Mouse (Mus musculus) limb, embryonic 13.5 days (tissue): ENCODE measurements at regions not wholly inside any gene's neighbourhood (a gene's known extent, or its start where the extent isn't known, plus 50 kb on each side); places are given as distances from the start of the nearest gene placed in this dataset.

ENCODE experiments used
- ATAC-seq: fragments of 200-750 bp; cut with Nextera tagmentation; 2 replicates; pipeline ENCODE4 v1.8.0; 2017; ENCODE audit warnings: low read depth, moderate number of reproducible peaks, moderate TSS enrichment; ENCODE audit not compliant: low FRiP score
- H3K27ac ChIP-seq: fragments of 300-500 bp; sonication (generic); 2 replicates; pipeline ENCODE4 v1.5.1; 2015; ENCODE audit warnings: inconsistent platforms, mild to moderate bottlenecking, moderate library complexity
- H3K27me3 ChIP-seq: fragments of 300-500 bp; sonication (generic); 2 replicates; pipeline ENCODE4 v1.6.1; 2015; ENCODE audit warnings: mild to moderate bottlenecking, inconsistent platforms
- H3K36me3 ChIP-seq: fragments of 300-500 bp; sonication (generic); 2 replicates; pipeline ENCODE4 v1.6.1; 2015; ENCODE audit warnings: inconsistent platforms, mild to moderate bottlenecking, moderate library complexity
- H3K4me1 ChIP-seq: fragments of 300-500 bp; sonication (generic); 2 replicates; pipeline ENCODE4 v1.6.1; 2015; ENCODE audit warnings: inconsistent platforms
- H3K4me2 ChIP-seq: fragments of 300-500 bp; sonication (generic); replicated peaks from 2 replicates; pipeline ENCODE4 v1.6.1; 2015; ENCODE audit warnings: inconsistent platforms, mild to moderate bottlenecking, moderate library complexity
- H3K4me3 ChIP-seq: fragments of 300-500 bp; sonication (generic); 2 replicates; pipeline ENCODE4 v1.5.1; 2015; ENCODE audit warnings: moderate library complexity, mild to moderate bottlenecking, inconsistent platforms
- H3K9ac ChIP-seq: fragments of 300-500 bp; sonication (generic); 2 replicates; pipeline ENCODE4 v1.6.1; 2015; ENCODE audit warnings: mild to moderate bottlenecking, inconsistent platforms
- H3K9me3 ChIP-seq: fragments of 300-500 bp; sonication (generic); 2 replicates; pipeline ENCODE4 v1.6.1; 2016; ENCODE audit warnings: inconsistent platforms
- WGBS: fragments of 180-500 bp; shearing (Covaris S2); methylation state at CpG from one replicate; pipeline ENCODE4 v1.1.7; 2015; 5-methylcytosine and 5-hydroxymethylcytosine counted together

- no peaks in the 10 kb centered on the region for H3K4me1 ChIP-seq
- peak; percentile 32; the same call in 1 of the 2 replicates for ATAC-seq
- no peak overlapping the region for H3K9ac ChIP-seq
- no peaks in the 10 kb centered on the region for H3K36me3 ChIP-seq
- no peak overlapping the region for H3K27ac ChIP-seq
- H3K9me3 ChIP-seq, result no peaks in the 10 kb centered on the region
- H3K4me3 ChIP-seq, result no peak overlapping the region
- 76% methylated on average over 11 of the region's 11 CpGs for WGBS
- no peak overlapping the region for H3K4me2 ChIP-seq
- H3K27me3 ChIP-seq, result no peaks in the 10 kb centered on the region
These were observed 99.9 kb upstream of the Tmc1 start for GRCm38 (mm10) chr19:21053597-21054544.

- H3K9me3 ChIP-seq, result no peaks in the 10 kb centered on the region
- 84% methylated on average over 3 of the region's 3 CpGs for WGBS
- H3K27me3 ChIP-seq, result no peaks in the 10 kb centered on the region
- no peaks in the 10 kb centered on the region for H3K4me1 ChIP-seq
- H3K4me2 ChIP-seq, result no peak overlapping the region
- H3K9ac ChIP-seq, result no peak overlapping the region
- no peak overlapping the region for H3K4me3 ChIP-seq
- no peak overlapping the region for H3K27ac ChIP-seq
- ATAC-seq, result no peak
- no peaks in the 10 kb centered on the region for H3K36me3 ChIP-seq
These were observed 98.8 kb upstream of the Tmc1 start for GRCm38 (mm10) chr19:21052771-21053170.

GRCm38 (mm10) chr19:21051872-21052271 lies 97.9 kb upstream of the Tmc1 start:
- H3K9ac ChIP-seq, result no peak overlapping the region
- no peaks in the 10 kb centered on the region for H3K4me1 ChIP-seq
- no peak overlapping the region for H3K4me3 ChIP-seq
- ATAC-seq, result no peak
- 64% methylated on average over 4 of the region's 4 CpGs for WGBS
- no peak overlapping the region for H3K4me2 ChIP-seq
- H3K36me3 ChIP-seq, result no peaks in the 10 kb centered on the region
- no peaks in the 10 kb centered on the region for H3K9me3 ChIP-seq
- H3K27ac ChIP-seq, result no peak overlapping the region
- no peaks in the 10 kb centered on the region for H3K27me3 ChIP-seq

DNA sequence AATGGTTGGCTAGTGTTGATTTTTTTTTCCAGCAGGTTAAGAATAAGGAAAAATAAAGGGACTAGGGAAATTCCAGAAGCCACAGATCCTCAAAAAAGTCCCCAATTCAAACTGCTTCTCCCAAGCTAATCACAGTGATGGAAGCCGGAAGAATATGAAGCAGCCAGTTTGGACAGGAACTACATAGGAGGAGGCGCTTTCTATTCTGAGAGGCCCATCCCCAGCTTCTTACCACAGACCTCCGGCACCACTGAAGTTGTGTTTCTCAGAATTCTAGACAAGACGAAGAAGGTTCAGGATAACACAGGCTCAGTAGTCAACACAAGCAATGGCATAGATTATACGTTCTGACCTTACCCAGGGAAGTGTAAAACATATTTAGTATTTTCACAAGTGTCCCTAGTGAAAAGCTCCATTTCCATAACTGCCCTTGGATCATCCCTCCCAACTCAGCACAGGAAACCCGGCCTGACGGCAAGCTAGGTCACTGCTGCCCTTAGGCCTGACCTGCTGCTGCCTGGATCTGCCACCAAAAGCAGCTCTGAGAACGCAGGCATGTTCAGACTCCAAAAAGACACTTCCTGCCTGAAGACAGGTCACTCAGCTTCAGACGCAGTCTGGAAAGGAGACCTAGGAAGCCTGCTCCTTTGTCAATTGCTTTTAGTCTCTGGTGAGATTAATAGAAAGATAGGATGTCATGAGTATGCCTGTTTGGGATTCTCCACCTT lies 97.2 kb upstream of the Tmc1 start:
- no peaks in the 10 kb centered on the region for H3K9me3 ChIP-seq
- no peak overlapping the region for H3K4me3 ChIP-seq
- no peak for ATAC-seq
- no peak overlapping the region for H3K27ac ChIP-seq
- no peak overlapping the region for H3K4me2 ChIP-seq
- no peak overlapping the region for H3K9ac ChIP-seq
- H3K36me3 ChIP-seq, result no peaks in the 10 kb centered on the region
- 78% methylated on average over 9 of the region's 9 CpGs for whole genome bisulfite sequencing
- H3K4me1 ChIP-seq, result no peaks in the 10 kb centered on the region
- H3K27me3 ChIP-seq, result no peaks in the 10 kb centered on the region

DNA sequence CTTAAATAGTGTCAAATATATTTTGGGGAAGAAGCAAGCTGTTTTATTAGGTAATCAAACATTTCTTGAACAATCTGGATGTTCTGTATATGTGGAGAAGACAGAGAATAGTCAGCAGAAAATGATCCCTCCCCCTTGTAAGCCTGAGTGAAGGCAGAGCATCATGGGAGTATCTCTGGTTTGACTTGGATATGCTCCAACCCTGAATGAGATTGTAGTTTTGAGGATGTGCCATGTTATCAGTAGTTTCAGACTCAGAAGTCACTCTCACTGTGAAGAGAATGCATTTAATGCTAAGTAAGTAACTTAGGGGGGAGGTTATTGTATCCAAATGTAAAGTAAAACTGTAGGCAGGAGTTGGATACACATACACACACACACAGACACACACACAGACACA lies 95.3 kb upstream of the Tmc1 start:
- Histone ChIP-seq H3K4me3 (no peak overlapping the region), H3K27ac (no peak overlapping the region), H3K9me3 (0 out of 2 replicates have a peak, but pooled peaks cover under 1% of the 10 kb centered on the region), H3K27me3 (no peaks in the 10 kb centered on the region), H3K36me3 (no peaks in the 10 kb centered on the region), H3K4me1 (no peaks in the 10 kb centered on the region), H3K4me2 (no peak overlapping the region), H3K9ac (no peak overlapping the region)
- ATAC-seq, result no peak

DNA sequence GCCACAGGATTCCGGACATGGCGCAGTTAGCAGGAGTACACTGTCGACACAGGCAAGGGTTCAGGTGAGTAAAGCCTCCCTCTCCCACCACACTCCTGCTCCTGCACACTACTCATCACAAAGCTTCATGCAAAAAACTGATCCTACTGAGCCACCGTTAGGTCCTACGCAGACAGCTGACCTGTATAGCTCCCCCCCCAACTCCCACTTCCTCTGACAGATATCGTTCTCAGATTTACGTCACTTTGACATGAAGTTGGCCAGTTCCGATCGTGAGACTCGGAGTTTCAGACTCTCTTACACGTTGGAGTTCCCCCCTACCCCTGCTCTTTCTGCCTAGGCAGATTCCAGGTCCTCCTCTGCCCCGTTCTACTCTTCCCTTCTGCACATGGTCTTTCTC lies 91.6 kb upstream of the Tmc1 start:
- H3K36me3 ChIP-seq, result no peaks in the 10 kb centered on the region
- H3K27ac ChIP-seq, result no peak overlapping the region
- WGBS, result 83% methylated on average over 12 of the region's 12 CpGs
- no peaks in the 10 kb centered on the region for H3K4me1 ChIP-seq
- H3K27me3 ChIP-seq, result no peaks in the 10 kb centered on the region
- peaks cover 7% of the 10 kb centered on the region; the same call in 1 of the 2 replicates for H3K9me3 ChIP-seq
- no peak overlapping the region for H3K4me3 ChIP-seq
- no peak overlapping the region for H3K4me2 ChIP-seq
- no peak overlapping the region for H3K9ac ChIP-seq
- no peak for ATAC-seq

- no peak overlapping the region for H3K27ac ChIP-seq
- no peak overlapping the region for H3K4me2 ChIP-seq
- no peak overlapping the region for H3K9ac ChIP-seq
- no peak overlapping the region for H3K4me3 ChIP-seq
- H3K27me3 ChIP-seq, result no peaks in the 10 kb centered on the region
- 94% methylated on average over 4 of the region's 4 CpGs for WGBS
- peaks cover 7% of the 10 kb centered on the region; the same call in 1 of the 2 replicates for H3K9me3 ChIP-seq
- no peaks in the 10 kb centered on the region for H3K4me1 ChIP-seq
- no peaks in the 10 kb centered on the region for H3K36me3 ChIP-seq
- no peak for ATAC-seq
These were observed 90.0 kb upstream of the Tmc1 start for GRCm38 (mm10) chr19:21043958-21044357.

DNA sequence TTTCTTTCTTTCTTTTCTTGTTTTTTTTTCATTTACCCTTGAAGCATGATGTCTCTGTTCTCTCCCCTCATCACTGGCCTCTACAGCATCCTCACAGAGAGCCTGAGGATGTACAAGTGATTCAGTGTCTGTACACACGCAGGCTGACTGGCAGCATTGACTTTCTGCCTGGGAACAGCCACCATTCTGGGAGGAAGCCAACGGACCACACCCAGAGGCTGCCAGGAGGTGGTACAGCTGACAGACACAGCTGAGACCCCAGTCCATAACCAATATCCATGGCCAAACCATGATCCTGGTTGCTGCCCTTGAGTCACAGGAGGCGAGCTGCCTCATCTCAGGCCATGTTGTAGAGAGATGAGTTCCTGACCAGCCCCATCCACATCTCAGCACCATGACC lies 88.5 kb upstream of the Tmc1 start:
- no peak for ATAC-seq
- 82% methylated on average over 3 of the region's 3 CpGs for WGBS
- peaks cover 7% of the 10 kb centered on the region; the same call in 1 of the 2 replicates for H3K9me3 ChIP-seq
- H3K4me3 ChIP-seq, result no peak overlapping the region
- H3K4me1 ChIP-seq, result no peaks in the 10 kb centered on the region
- no peak overlapping the region for H3K27ac ChIP-seq
- H3K27me3 ChIP-seq, result no peaks in the 10 kb centered on the region
- no peak overlapping the region for H3K4me2 ChIP-seq
- H3K36me3 ChIP-seq, result no peaks in the 10 kb centered on the region
- no peak overlapping the region for H3K9ac ChIP-seq

DNA sequence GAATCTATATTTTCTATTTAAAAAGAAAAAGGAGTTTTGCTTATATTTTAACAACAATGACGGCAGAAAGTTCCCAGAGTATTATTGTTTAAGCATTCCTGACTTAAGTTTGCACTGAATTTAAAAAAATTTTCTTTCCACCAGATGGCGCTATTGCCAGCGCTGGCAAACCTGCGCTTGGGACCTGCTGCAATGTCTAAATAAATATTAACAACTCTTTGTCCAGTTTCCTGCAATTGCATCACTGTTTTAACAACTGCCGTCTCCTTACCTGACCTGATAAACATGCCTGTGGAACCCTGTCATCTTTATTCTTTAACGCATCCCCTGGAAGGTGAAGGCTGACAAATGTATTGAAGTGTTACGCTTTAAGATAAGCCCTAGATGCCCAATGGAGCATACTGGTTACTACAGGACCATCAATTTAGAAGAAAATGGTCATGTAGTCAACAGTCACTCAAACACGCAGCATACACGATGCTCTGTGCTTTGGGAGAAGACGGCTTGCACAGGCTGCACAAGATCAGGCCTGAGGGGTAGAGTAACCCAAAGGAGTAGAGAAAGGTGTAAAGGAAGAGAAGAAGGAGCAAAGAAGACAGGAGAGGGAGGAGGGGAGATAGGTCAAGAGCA lies 83.6 kb upstream of the Tmc1 start:
- 50% methylated on average over 10 of the region's 10 CpGs for whole genome bisulfite sequencing
- Histone ChIP-seq H3K4me1 (peaks cover 5% of the 10 kb centered on the region; the same call in 1 of the 2 replicates), H3K4me3 (no peak overlapping the region), H3K27me3 (no peaks in the 10 kb centered on the region), H3K9ac (no peak overlapping the region), H3K27ac (no peak overlapping the region), H3K36me3 (no peaks in the 10 kb centered on the region), H3K4me2 (no peak overlapping the region), H3K9me3 (no peaks in the 10 kb centered on the region)
- peak; percentile 25; the same call in 1 of the 2 replicates for ATAC-seq

GRCm38 (mm10) chr19:21036507-21037425 lies 82.8 kb upstream of the Tmc1 start:
- 66% methylated on average over 14 of the region's 14 CpGs for WGBS
- ATAC-seq, result no peak
- H3K27ac ChIP-seq, result no peak overlapping the region

GRCm38 (mm10) chr19:21035505-21035904 lies 81.5 kb upstream of the Tmc1 start:
- 31% methylated on average over 4 of the region's 4 CpGs for WGBS
- Histone ChIP-seq H3K9me3 (no peaks in the 10 kb centered on the region), H3K36me3 (no peaks in the 10 kb centered on the region), H3K27ac (no peak overlapping the region), H3K4me1 (peaks cover 5% of the 10 kb centered on the region; the same call in 1 of the 2 replicates), H3K4me3 (no peak overlapping the region), H3K4me2 (no peak overlapping the region), H3K27me3 (no peaks in the 10 kb centered on the region), H3K9ac (no peak overlapping the region)
- no peak for ATAC-seq

More at GRCm38 (mm10) chr19:21036507-21037425, 82.8 kb upstream of the Tmc1 start:
- H3K4me2 ChIP-seq, result no peak overlapping the region
- H3K9me3 ChIP-seq, result no peaks in the 10 kb centered on the region
- no peaks in the 10 kb centered on the region for H3K36me3 ChIP-seq
- H3K27me3 ChIP-seq, result no peaks in the 10 kb centered on the region
- no peak overlapping the region for H3K4me3 ChIP-seq
- H3K4me1 ChIP-seq, result peaks cover 5% of the 10 kb centered on the region; the same call in 1 of the 2 replicates
- H3K9ac ChIP-seq, result no peak overlapping the region
